ENCODE assay signal across 10 mouse cellular contexts in the genomic region with DNA sequence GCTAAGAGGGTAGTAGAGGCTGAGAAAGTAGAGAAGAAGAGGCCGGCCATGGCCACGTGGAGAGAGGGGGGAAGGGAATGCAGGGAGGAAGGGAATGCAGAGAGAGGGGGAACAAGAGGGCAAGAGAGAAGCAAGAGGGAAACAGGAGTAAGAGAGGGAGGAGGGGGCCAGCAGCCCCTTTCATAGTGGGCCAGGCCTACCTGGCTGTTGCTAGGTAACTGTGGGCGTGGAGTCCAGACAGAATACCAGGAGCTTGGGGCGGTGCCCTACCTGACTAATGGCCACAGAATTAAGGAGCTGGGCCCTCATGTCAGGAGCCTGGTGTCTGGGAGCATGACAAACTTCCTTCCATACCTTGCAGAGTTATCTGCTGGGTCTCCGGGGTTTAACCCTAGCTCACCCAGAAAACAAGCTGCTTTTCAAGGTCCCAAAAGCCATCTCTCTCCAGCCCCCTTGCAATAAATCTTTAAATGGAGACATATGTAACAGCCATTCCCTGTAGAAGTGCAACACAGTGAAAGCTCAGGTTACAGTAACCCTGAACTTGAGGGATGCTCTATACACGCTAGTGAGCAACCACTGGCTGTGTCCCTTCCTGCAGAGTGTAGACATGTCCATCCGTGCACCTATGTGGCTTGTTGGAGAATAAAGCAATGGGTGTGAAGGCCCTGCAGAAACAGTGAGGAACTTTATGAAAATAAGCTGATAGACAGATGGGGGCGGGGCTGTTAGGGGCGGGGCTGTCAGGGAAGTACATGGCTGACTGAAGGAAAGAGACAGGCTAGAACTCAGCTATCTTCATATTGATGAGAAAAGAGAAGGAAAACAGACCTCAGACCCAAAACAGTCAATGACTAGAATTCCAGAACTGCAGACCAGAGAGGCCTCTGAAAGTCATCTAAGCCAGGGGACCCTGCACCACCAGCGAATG. TPM values are rescaled to one million over a fixed set of nuclear protein-coding genes. Genes with fewer than 3 reads are reported as not detected.
DNase-seq lines count a peak whose midpoint lies in the region; ATAC-seq and TF ChIP-seq lines count a peak whose summit lies in the region.
"Had no signal": no experiment of that assay in that cellular context is flagged by ENCODE, and none has a peak within 500 bp of the region (broad histone marks: within the 10 kb centered on the region; RNA-seq: fewer than 3 reads in every experiment).

No protein-coding gene starts in this region.

- DNase-seq in heart, adult 9 months (ENCODE audit: low spot score in 2 of 2): no peak
- DNase-seq in A20 (ENCODE audit: low read depth, low spot score): peak; percentile 59
- DNase-seq in limb, embryonic 14.5 days (ENCODE audit: low spot score): no peak
- DNase-seq in midbrain, embryonic 10.5 days (ENCODE audit: low spot score): no peak
- no peak for DNase-seq in yolk sac, embryonic 10.5 days (ENCODE audit: low spot score)
- no peak for DNase-seq in right cerebral cortex, postnatal 36 days (ENCODE audit: low spot score in 2 of 2)
- DNase-seq: right cerebral cortex, postnatal 14 days had no signal

- H3K27me3 ChIP-seq in heart, embryonic 14.5 days (ENCODE audit: control insufficient read depth, insufficient read depth, low read length): no peaks in the 10 kb centered on the region
- H3K27me3 ChIP-seq in limb, embryonic 14.5 days (ENCODE audit: control insufficient read depth, insufficient read depth, low read length): no peaks in the 10 kb centered on the region
- H3K27me3 ChIP-seq in midbrain, embryonic 10.5 days (ENCODE audit: low read depth, poor library complexity, severe bottlenecking): no peaks in the 10 kb centered on the region

- no peak for TF ChIP-seq POLR2A in limb, embryonic 14.5 days (IDR thresholded peaks at IDR 0.05; ENCODE audit: borderline replicate concordance, extremely low read depth, insufficient read depth, insufficient read length)

- no peaks in the 10 kb centered on the region for H3K36me3 ChIP-seq in heart, embryonic 14.5 days (ENCODE audit: control insufficient read depth, insufficient read depth, low read length)
- H3K36me3 ChIP-seq in limb, embryonic 14.5 days (ENCODE audit: control insufficient read depth, insufficient read depth, low read length): no peaks in the 10 kb centered on the region
- H3K36me3 ChIP-seq in midbrain, embryonic 10.5 days: peaks cover 6% of the 10 kb centered on the region; the same call in 1 of the 2 replicates

- peak overlapping the region; percentile 41 to 68; a peak in 1 of 4 replicates for H3K27ac ChIP-seq in heart, embryonic 14.5 days (replicated peaks in 1 of 2; ENCODE audit: control insufficient read depth in 1 of 2, insufficient read depth in 1 of 2, low read depth in 2 of 2, low read length in 2 of 2)
- H3K27ac ChIP-seq in limb, embryonic 14.5 days (replicated peaks; ENCODE audit: low read depth, low read length): peak overlapping the region; percentile 61
- no peak overlapping the region for H3K27ac ChIP-seq in midbrain, embryonic 10.5 days (replicated peaks)

- ATAC-seq in heart, embryonic 14.5 days (ENCODE audit: insufficient number of reproducible peaks, insufficient read depth, low FRiP score, low read depth): no peak
- peak; percentile 32 for ATAC-seq in activated CD4-positive, CD25-positive, alpha-beta regulatory T cell, adult 4 months
- ATAC-seq in limb, embryonic 14.5 days (ENCODE audit: low FRiP score, low read depth): peak; percentile 23; the same call in 1 of the 2 replicates

- H3K4me2 ChIP-seq in heart, embryonic 14.5 days (ENCODE audit: low read length): no peak overlapping the region
- no peak overlapping the region for H3K4me2 ChIP-seq in limb, embryonic 14.5 days (replicated peaks; ENCODE audit: low read depth, low read length, severe bottlenecking)

- WGBS in heart, embryonic 14.5 days: 49% methylated on average over 10 of the region's 10 CpGs
- WGBS in limb, embryonic 14.5 days: 24% methylated on average over 10 of the region's 10 CpGs
- WGBS in midbrain, embryonic 10.5 days: 52% methylated on average over 10 of the region's 10 CpGs

- H3K4me3 ChIP-seq in heart, embryonic 14.5 days (ENCODE audit: control insufficient read depth in 1 of 2, insufficient read depth in 1 of 2, low read depth in 1 of 2, low read length in 2 of 2): no peak overlapping the region
- H3K4me3 ChIP-seq in limb, embryonic 14.5 days (replicated peaks; ENCODE audit: low read length): no peak overlapping the region
- H3K4me3 ChIP-seq in midbrain, embryonic 10.5 days: no peak overlapping the region
- H3K4me3 ChIP-seq: myocyte had no signal

- H3K9me3 ChIP-seq in heart, embryonic 14.5 days (ENCODE audit: control insufficient read depth, low read length): 0 out of 2 replicates have a peak, but pooled peaks cover 2% of the 10 kb centered on the region
- no peaks in the 10 kb centered on the region for H3K9me3 ChIP-seq in limb, embryonic 14.5 days (ENCODE audit: control insufficient read depth, low read length)
- H3K9me3 ChIP-seq in midbrain, embryonic 10.5 days (replicated peaks): peaks cover 11% of the 10 kb centered on the region; the same call in 1 of the 2 replicates

- peaks cover 20 to 59% of the 10 kb centered on the region in 2 experiments for H3K4me1 ChIP-seq in heart, embryonic 14.5 days (ENCODE audit: control insufficient read depth in 2 of 2, insufficient read depth in 2 of 2, low read length in 2 of 2)
- peaks cover 23% of the 10 kb centered on the region for H3K4me1 ChIP-seq in limb, embryonic 14.5 days (ENCODE audit: control insufficient read depth, insufficient read depth, low read length)
- H3K4me1 ChIP-seq in midbrain, embryonic 10.5 days: peaks cover 17% of the 10 kb centered on the region

- no peak overlapping the region for H3K9ac ChIP-seq in heart, embryonic 14.5 days (ENCODE audit: low read length)
- H3K9ac ChIP-seq in limb, embryonic 14.5 days (ENCODE audit: low read depth, low read length, severe bottlenecking): no peak overlapping the region

RNA-seq across cellular contexts. Expression of gene Uvrag, which starts 12.7 kb away (rescaled TPM):
- polyA plus RNA-seq in heart, embryonic 14.5 days (2014; fragmentation: Nextera tagmentation; extraction: Ambion mirVana): 18.9 and 19.1 TPM in 2 replicates
- polyA plus RNA-seq in activated CD4-positive, CD25-positive, alpha-beta regulatory T cell, adult 4 months (2017; shearing (Covaris generic)): 1 to 10 TPM; 6.7 to 8.9 TPM
- polyA plus RNA-seq in limb, embryonic 14.5 days (2012; rRNA removed): 9.1 and 9.8 TPM in 2 replicates
- polyA plus RNA-seq in limb, embryonic 14.5 days (2014; fragmentation: Nextera tagmentation; extraction: Ambion mirVana): 16.2 and 19.4 TPM in 2 replicates
- 9.7 and 10.0 TPM in 2 replicates for polyA plus RNA-seq in midbrain, embryonic 10.5 days (2016; fragmentation: Nextera tagmentation; extraction: Ambion mirVana)

RNA-seq across cellular contexts. Expression of gene Dgat2, which starts 54.2 kb away (rescaled TPM):
- polyA plus RNA-seq in heart, embryonic 14.5 days (2014; fragmentation: Nextera tagmentation; extraction: Ambion mirVana): 19.8 and 22.3 TPM in 2 replicates
- 1 to 10 TPM; 1.0 to 1.3 TPM for polyA plus RNA-seq in activated CD4-positive, CD25-positive, alpha-beta regulatory T cell, adult 4 months (2017; shearing (Covaris generic))
- polyA plus RNA-seq in limb, embryonic 14.5 days (2012; rRNA removed): 23.0 and 23.5 TPM in 2 replicates
- 34.8 and 42.3 TPM in 2 replicates for polyA plus RNA-seq in limb, embryonic 14.5 days (2014; fragmentation: Nextera tagmentation; extraction: Ambion mirVana)
- polyA plus RNA-seq in midbrain, embryonic 10.5 days (2016; fragmentation: Nextera tagmentation; extraction: Ambion mirVana): 10.9 and 13.6 TPM in 2 replicates
